Mouse (Mus musculus) Patski (cell line): ENCODE data around the gene Arhgap19. TPM values are rescaled to one million over a fixed set of nuclear protein-coding genes. Genes with fewer than 3 reads are reported as not detected.

Experiments used
- ATAC-seq: fragments of 100-300 bp; one replicate; pipeline ENCODE4 v1.8.0; 2021
- CTCF ChIA-PET: fragments of 350-600 bp; sonication (Branson Sonifier 250); formaldehyde crosslinking; loops from one replicate; lab custom pipeline; 2022; ENCODE audit warnings: inconsistent platforms; lab: Charles Lee
- POLR2A ChIA-PET: fragments of 350-600 bp; sonication (Branson Sonifier 250); formaldehyde crosslinking; loops from one replicate; lab custom pipeline; 2022; ENCODE audit warnings: antibody characterized with exemption, inconsistent platforms; lab: Charles Lee
- DNase-seq: peaks from one replicate; pipeline ENCODE4 v3.0.0-alpha.2; 2011; ENCODE audit warnings: low read depth, low spot score
- H3K27me3 ChIP-seq: fragments of 371-371 bp; one replicate; pipeline ENCODE4 v1.5.1; 2021
- CTCF ChIP-seq: fragments of 100-300 bp; IDR thresholded peaks from one replicate; pipeline ENCODE4 v1.5.1; 2021
- in situ Hi-C: fragments of 300-500 bp; cut with MboI; formaldehyde crosslinking; loops from 3 replicates; pipeline ENCODE4 v1.11.1; 2018; ENCODE audit warnings: low pct_unique_long_range_greater_than_20kb, mixed read lengths
- polyA plus RNA-seq: library from polyadenylated mRNA; unstranded; gene quantifications from one replicate; pipeline ENCODE4 v1.2.3, GENCODE M21; 2021

Arhgap19 gene
- polyA plus RNA-seq, 1 experiment from 2014 or later, result 13.6 TPM

- H3K27me3 ChIP-seq, result no peaks in the 10 kb centered on the region
- ATAC-seq (no peak), DNase-seq (no peak)
- ChIA-PET CTCF (interaction anchor here (1.1 to 3.1 kb wide), 4 partner anchors 9 to 160 kb away, joined by 3 to 13 read pairs (median 4); no protein-coding TSS in a partner anchor), POLR2A (interaction anchor here (0.7 kb wide), 1 partner anchor 413 kb away, joined by 3 read pairs; no protein-coding TSS in a partner anchor)
- in situ Hi-C loops, result no loop called here
- TF ChIP-seq CTCF, result no peak
These were observed 12.5 kb downstream of the Arhgap19 start for GRCm38 (mm10) chr19:41789110-41789961.

- ATAC-seq, result no peak
- H3K27me3 ChIP-seq, result no peaks in the 10 kb centered on the region
- ChIA-PET CTCF (interaction anchor here (1.2 kb wide), 1 partner anchor 11 kb away, joined by 5 read pairs; no protein-coding TSS in a partner anchor), POLR2A (interaction anchor here (0.6 kb wide), 1 partner anchor 164 kb away, joined by 3 read pairs; no protein-coding TSS in a partner anchor)
- in situ Hi-C loops, result no loop called here
- DNase-seq, result no peak
- no peak for TF ChIP-seq CTCF
These were observed 15.0 kb downstream of the Arhgap19 start for GRCm38 (mm10) chr19:41786896-41787295.

GRCm38 (mm10) chr19:41777514-41777913 lies 24.3 kb downstream of the Arhgap19 start:
- in situ Hi-C loops, result no loop called here
- no peak for DNase-seq
- CTCF ChIA-PET, result interaction anchor here (1.0 kb wide), 1 partner anchor 11 kb away, joined by 4 read pairs; no protein-coding TSS in a partner anchor
- no peaks in the 10 kb centered on the region for H3K27me3 ChIP-seq
- POLR2A ChIA-PET, result no interaction called here
- no peak for TF ChIP-seq CTCF
- ATAC-seq, result no peak

GRCm38 (mm10) chr19:41768711-41769110 lies 33.1 kb downstream of the Arhgap19 start:
- in situ Hi-C loops, result loop anchor here (10.0 kb wide), 2 partner anchors 454 to 684 kb away; no protein-coding TSS in a partner anchor
- ChIA-PET CTCF (no interaction called here), POLR2A (interaction anchor here (0.6 kb wide), 1 partner anchor 23 kb away, joined by 3 read pairs; no protein-coding TSS in a partner anchor)
- no peak for DNase-seq
- TF ChIP-seq CTCF, result no peak
- H3K27me3 ChIP-seq, result no peaks in the 10 kb centered on the region
- ATAC-seq, result no peak

- in situ Hi-C loops, result loop anchor here (10.0 kb wide), 2 partner anchors 452 to 682 kb away; no protein-coding TSS in a partner anchor
- POLR2A ChIA-PET, result no interaction called here
- CTCF ChIA-PET, result interaction anchor here (0.8 to 1.0 kb wide), 2 partner anchors 10 to 118 kb away, joined by 3 to 4 read pairs; no protein-coding TSS in a partner anchor
- TF ChIP-seq CTCF, result no peak
- DNase-seq (no peak), ATAC-seq (no peak)
- H3K27me3 ChIP-seq, result no peaks in the 10 kb centered on the region
These were observed 35.2 kb downstream of the Arhgap19 start for GRCm38 (mm10) chr19:41766628-41767027.

GRCm38 (mm10) chr19:41763870-41764660 lies 37.8 kb downstream of the Arhgap19 start:
- in situ Hi-C loops, result loop anchor here (5.0 to 10.0 kb wide), 4 partner anchors 107 to 679 kb away; no protein-coding TSS in a partner anchor
- no peaks in the 10 kb centered on the region for H3K27me3 ChIP-seq
- ATAC-seq, result no peak
- DNase-seq, result no peak
- peak; percentile 85 for TF ChIP-seq CTCF
- CTCF ChIA-PET, result interaction anchor here (0.5 to 4.2 kb wide), 11 partner anchors 8 to 659 kb away, joined by 3 to 23 read pairs (median 4); no protein-coding TSS in a partner anchor
- POLR2A ChIA-PET, result no interaction called here

- ChIA-PET CTCF (interaction anchor here (0.7 to 4.2 kb wide), 9 partner anchors 9 to 448 kb away, joined by 3 to 23 read pairs (median 3); no protein-coding TSS in a partner anchor), POLR2A (no interaction called here)
- H3K27me3 ChIP-seq, result no peaks in the 10 kb centered on the region
- in situ Hi-C loops, result loop anchor here (5.0 to 10.0 kb wide), 4 partner anchors 104 to 677 kb away; no protein-coding TSS in a partner anchor
- DNase-seq, result no peak
- TF ChIP-seq CTCF, result peak; percentile 56
- ATAC-seq, result no peak
These were observed 40.3 kb downstream of the Arhgap19 start for GRCm38 (mm10) chr19:41761529-41761928.

GRCm38 (mm10) chr19:41759765-41760164 lies 42.1 kb downstream of the Arhgap19 start:
- DNase-seq, result no peak
- CTCF ChIA-PET, result interaction anchor here (1.0 to 3.8 kb wide), 4 partner anchors 9 to 130 kb away, joined by 3 to 16 read pairs (median 4); no protein-coding TSS in a partner anchor
- POLR2A ChIA-PET, result no interaction called here
- no peak for TF ChIP-seq CTCF
- H3K27me3 ChIP-seq, result peaks cover 6% of the 10 kb centered on the region
- no peak for ATAC-seq
- in situ Hi-C loops, result loop anchor here (5.0 to 10.0 kb wide), 4 partner anchors 102 to 675 kb away; no protein-coding TSS in a partner anchor

GRCm38 (mm10) chr19:41759270-41759669 lies 42.6 kb downstream of the Arhgap19 start:
- TF ChIP-seq CTCF, result no peak
- CTCF ChIA-PET, result interaction anchor here (1.7 to 3.8 kb wide), 2 partner anchors 9 to 130 kb away, joined by 5 to 16 read pairs; no protein-coding TSS in a partner anchor
- no peak for ATAC-seq
- POLR2A ChIA-PET, result no interaction called here
- no peak for DNase-seq
- in situ Hi-C loops, result no loop called here
- H3K27me3 ChIP-seq, result peaks cover 10% of the 10 kb centered on the region
